Mouse (Mus musculus): ENCODE results near the gene Fkbp10.

Gene Fkbp10

GRCm38 (mm10) chr11:100408835-100409462 lies 6.5 kb upstream of the Fkbp10 start:
- in situ Hi-C loops (cut with MboI, MseI) = loop anchor here (10.0 kb wide), 1 partner anchor 1624 kb away; no protein-coding TSS in a partner anchor

DNA sequence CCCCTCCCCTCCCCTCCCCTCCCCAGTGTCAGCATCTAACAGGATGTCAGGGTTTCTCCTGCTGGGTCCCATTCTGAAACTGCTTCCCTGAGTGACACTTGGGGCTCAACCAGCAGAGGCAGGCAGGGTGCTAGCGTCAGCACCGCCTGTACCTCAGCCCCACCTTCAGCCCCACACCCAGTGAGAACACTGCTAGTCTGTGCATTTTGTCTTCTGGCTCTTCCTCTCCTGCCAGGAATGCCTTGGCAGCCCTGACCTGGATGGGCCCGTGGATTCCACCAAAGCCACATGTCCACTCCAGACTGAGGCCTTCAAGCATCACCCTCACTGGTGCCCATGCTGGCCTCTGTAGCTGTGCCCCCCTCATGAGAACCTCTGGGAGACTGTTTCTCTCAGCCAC lies 5.8 kb upstream of the Fkbp10 start:
- in situ Hi-C loops (cut with MboI, MseI) = loop anchor here (10.0 kb wide), 1 partner anchor 1625 kb away; no protein-coding TSS in a partner anchor

DNA sequence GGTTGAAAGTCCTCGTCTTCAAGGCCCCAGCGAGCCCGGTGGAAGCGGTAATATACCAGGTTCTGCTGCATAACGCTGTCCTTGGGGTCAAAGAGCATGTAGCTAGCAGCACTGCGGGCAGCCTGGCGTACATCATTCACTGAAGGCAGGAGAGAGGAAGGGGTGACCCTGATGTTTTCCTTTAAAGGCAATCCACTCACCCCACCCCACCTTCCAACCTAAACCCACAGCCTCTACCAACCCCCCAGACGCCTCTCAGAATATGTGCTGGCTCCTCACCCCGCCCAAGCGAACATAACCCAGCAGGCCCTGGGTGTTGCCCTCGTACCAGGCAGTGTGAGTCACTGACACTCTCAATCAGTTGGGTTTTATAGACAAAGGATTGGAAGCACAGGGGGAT lies 3.8 kb upstream of the Fkbp10 start:
- in situ Hi-C loops (cut with MboI, MseI) = no loop called here

- in situ Hi-C loops (cut with MboI, MseI) = no loop called here
These were observed 2.0 kb upstream of the Fkbp10 start for GRCm38 (mm10) chr11:100413541-100413940.

GRCm38 (mm10) chr11:100414021-100414913 lies 1.2 kb upstream of the Fkbp10 start, which contains the start of gene P3h4:
Gene P3h4, minus strand, starts transcription at chr11:100414836.
- in situ Hi-C loops (cut with MboI, MseI) = no loop called here

DNA sequence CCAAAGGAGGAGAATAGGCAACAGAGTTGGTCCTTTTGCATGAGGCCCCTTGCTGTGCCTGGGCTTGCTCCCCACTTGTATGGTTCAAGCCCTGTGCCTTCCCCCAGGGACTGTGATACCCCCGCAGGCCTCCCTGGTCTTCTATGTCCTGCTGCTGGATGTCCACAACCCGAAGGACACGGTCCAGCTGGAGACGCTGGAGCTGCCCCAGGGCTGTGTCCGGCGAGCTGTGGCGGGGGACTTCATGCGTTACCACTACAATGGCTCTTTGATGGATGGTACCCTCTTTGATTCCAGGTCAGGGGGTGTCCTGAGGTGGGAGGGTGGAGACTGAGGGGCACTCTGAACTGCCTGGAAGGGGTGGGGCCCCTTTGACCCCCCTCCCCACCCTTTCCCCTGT lies 6.0 kb downstream of the Fkbp10 start:
- in situ Hi-C loops (cut with MboI, MseI) = no loop called here

- in situ Hi-C loops (cut with MboI, MseI) = no loop called here
These were observed 8.3 kb downstream of the Fkbp10 start for GRCm38 (mm10) chr11:100423836-100424235.

GRCm38 (mm10) chr11:100425851-100426250 lies 10.4 kb downstream of the Fkbp10 start:
- in situ Hi-C loops (cut with MboI, MseI) = no loop called here

- in situ Hi-C loops (cut with MboI, MseI) = no loop called here
These were observed 11.3 kb downstream of the Fkbp10 start for GRCm38 (mm10) chr11:100426820-100427219.

GRCm38 (mm10) chr11:100428612-100429199 lies 13.2 kb downstream of the Fkbp10 start:
- in situ Hi-C loops (cut with MboI, MseI) = no loop called here

DNA sequence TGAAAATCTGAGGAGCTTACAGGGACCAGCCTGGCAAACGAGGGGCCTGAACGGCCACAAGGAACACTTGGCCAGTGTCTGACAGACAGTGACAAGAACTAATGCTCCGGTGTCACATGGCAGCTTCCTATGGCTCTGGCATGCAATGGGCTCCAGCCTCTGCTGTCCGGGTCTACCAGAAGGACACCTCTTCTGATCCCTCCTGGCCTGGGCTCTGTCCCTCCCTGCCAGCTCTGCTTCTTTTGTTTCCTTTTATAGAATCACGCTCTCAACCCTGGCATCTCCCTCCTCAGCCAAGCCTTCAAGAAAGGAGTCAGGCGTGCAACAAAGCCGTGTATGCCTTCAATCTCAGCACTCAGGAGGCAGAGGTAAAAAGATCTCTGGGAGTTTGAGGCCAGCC lies 14.6 kb downstream of the Fkbp10 start:
- in situ Hi-C loops (cut with MboI, MseI) = no loop called here

- in situ Hi-C loops (cut with MboI, MseI) = no loop called here
These were observed 16.5 kb downstream of the Fkbp10 start for GRCm38 (mm10) chr11:100432002-100432401.

DNA sequence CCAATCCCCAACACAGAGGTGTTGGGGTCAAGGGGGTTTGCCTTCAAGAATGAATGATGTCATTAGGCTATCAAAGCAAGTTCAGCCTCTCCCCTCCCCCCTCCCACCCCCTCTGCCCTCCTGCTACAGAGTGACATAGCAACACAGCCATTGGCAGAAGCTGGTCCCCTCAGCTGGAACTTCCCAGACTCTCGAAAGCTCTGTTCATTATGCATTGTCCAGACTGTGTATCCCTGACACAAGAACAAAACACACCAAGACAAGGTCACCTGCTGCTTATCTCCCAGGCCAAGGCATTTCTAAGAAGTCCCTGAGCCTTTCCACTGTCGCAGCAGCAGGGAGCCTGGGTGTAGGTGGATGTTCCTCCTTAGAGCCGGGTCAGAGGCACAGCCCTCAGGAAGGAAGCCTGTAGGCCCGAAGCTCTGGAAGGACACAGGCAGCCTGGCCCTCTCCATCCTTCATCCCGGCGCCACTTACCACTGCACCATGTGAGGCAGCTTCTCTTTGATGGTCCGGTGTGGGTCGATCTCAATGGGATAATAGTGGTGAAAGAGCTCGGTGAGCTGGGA lies 20.3 kb downstream of the Fkbp10 start:
- in situ Hi-C loops (cut with MboI, MseI) = no loop called here

DNA sequence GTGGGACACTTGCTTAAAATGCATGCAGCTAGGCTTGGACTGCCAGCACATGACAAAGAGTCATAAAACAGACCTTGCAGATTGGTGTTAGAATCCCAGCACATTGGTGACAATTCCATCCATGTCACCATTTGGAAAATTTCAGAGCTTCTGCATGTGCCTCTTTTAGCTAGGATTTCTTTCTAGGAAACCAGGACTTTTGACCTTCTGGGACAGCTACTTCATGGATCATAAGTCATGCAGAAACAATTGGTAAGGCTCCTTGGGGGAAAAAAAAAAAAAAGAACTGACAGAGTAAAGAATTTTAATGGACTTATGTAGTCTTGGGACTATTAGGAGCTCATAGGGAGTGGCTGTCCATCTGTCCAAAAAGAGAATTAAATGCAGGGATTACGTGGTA lies 22.4 kb downstream of the Fkbp10 start:
- in situ Hi-C loops (cut with MboI, MseI) = no loop called here

- in situ Hi-C loops (cut with MboI, MseI) = no loop called here
These were observed 25.4 kb downstream of the Fkbp10 start for GRCm38 (mm10) chr11:100440691-100441522.

GRCm38 (mm10) chr11:100441797-100442196 lies 26.3 kb downstream of the Fkbp10 start, which contains the start of the genes Nt5c3b and Klhl10:
Gene Nt5c3b, minus strand, starts transcription at chr11:100441808.
Gene Klhl10, plus strand, starts transcription at chr11:100441917.
- in situ Hi-C loops (cut with MboI, MseI) = no loop called here

GRCm38 (mm10) chr11:100442625-100443024 lies 27.1 kb downstream of the Fkbp10 start:
- in situ Hi-C loops (cut with MboI, MseI) = no loop called here

- in situ Hi-C loops (cut with MboI, MseI) = no loop called here
These were observed 41.8 kb downstream of the Fkbp10 start for GRCm38 (mm10) chr11:100457247-100457646.

DNA sequence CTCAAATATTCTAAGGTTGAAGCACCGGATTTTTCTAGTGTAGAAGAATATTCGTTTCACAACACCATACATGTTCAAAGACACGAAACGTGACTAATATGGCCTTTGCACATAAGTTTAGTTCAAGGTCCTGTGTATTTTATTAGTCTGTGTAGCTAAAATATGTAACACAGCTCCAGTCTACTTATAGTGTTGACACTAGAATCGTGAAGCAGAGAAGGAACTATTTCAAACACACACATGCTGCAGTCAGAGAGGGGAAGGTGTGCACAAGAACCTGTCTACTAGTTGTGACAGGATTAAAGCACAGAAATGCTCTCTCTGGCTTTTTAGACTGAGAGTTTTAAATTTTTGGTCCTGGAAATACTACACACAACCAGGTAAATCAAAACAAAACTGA lies 42.2 kb downstream of the Fkbp10 start:
- in situ Hi-C loops (cut with MboI, MseI) = no loop called here

DNA sequence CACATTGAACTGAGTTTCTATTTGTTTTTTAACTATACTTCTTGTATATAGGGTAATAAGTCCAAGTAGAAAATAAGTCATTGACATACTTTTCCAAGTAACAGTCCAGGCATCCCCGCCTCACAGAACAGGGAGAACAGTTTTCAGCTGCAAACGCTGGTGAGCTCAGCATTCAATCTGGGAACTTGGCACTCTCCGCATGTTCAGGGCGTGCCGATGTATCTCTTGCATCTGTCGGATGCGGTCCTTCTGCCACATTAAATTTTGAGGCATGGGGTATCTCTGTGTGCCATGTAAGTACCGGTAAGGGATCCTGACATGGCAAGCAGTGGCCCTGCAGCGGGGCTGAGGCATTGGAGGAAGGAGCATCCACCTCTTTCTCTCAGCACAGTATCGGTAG lies 47.2 kb downstream of the Fkbp10 start:
- in situ Hi-C loops (cut with MboI, MseI) = no loop called here

DNA sequence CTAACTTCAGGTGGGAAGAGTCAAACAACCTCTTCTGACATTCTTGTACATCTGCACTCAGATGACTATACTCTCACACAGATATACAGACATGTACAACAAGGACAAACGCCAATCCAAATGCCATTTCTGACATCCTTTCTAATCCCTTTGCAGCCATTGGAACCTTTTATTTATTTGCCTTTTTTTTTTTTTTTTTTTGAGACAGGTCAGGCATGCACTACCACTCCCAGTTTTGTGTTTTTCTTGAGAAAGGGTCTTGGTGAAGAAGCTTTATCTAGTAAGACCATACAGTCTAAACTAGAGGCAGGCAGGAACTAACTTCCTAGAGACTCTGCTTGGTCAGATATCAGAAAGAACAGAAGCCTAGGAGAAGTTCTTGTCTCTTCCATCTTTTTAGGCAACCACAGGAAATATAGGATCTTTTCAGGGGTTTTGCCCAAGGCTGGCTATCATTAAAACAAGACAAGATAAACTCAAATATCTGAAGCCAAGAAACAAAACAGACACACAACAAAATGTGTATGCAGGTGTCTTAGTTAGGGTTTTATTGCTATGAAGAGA lies 49.8 kb downstream of the Fkbp10 start:
- in situ Hi-C loops (cut with MboI, MseI) = no loop called here

All from T-helper 1 cell (primary cell).